Mouse (Mus musculus) spleen, embryonic (tissue): Measurements from ENCODE around the gene Rad51d.

Source experiments
- CTCF ChIA-PET: fragments of 350-600 bp; sonication (Branson Sonifier 250); formaldehyde crosslinking; loops from one replicate; lab custom pipeline; 2022; lab: Charles Lee

Rad51d gene

DNA sequence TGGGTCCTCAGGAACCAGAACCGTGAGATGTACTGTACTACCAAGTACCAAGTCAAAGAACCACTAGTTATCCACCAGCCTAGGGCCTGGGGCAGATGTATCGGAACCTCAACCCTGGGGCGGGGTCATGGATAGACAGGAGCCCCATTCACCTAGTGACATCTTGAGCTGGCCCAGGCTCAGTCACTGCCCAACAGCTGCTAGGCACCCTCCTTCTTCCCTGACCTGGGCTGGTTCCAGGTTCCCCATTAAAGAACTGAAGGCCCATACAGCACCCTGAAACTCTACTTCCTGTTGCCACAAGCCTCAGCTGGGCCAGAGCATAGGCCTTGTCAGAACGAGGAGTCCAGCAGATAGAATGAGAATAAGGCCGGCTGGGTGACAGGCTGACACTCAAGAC is 9.3 kb upstream of the Rad51d start:
- CTCF ChIA-PET = no interaction called here

DNA sequence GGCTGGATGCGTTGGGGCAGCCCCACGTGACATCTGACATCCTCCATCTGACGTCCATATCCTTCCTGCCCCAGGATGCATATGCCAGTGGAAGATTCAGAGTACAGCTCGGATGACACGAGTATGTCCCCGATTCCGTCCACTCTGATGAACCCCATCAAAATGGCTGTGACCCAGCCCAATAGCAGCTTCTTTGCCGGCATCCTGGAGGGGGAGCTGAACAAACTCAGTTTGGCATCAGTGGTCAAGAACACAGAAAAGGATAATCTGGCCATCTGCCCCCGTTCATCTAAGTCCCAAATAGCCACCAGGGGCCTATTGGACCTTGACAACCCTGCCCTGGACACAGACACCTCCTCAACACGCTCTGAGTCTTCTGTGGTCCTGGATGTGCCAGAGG is 7.1 kb upstream of the Rad51d start:
- CTCF ChIA-PET = interaction anchor here (0.6 kb wide), 1 partner anchor 22 kb away, joined by 4 read pairs; no protein-coding TSS in a partner anchor

DNA sequence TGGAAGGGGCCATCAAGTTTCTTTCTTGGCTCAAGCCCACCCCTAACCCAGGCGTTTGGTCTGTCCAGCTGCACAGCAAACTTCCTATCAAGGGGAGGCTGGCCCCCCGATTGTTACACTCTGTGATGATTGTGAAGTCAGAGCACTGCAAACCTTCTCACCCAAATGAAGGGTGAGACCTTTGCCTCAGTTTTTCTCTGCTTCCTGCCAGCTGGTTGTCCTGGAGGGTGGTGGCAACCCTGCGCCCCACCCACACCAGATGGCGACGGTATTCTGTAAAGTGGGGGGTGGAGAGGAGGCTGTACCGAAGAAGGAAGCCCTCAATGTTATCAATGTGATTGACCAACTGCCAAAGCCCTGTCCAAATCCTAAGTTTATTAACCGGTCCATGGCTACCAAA is 1.5 kb upstream of the Rad51d start, which contains the start of gene Fndc8:
TSS of gene Fndc8 (plus strand) at position 189 of the 400 bp plus-strand sequence.
- CTCF ChIA-PET = no interaction called here

DNA sequence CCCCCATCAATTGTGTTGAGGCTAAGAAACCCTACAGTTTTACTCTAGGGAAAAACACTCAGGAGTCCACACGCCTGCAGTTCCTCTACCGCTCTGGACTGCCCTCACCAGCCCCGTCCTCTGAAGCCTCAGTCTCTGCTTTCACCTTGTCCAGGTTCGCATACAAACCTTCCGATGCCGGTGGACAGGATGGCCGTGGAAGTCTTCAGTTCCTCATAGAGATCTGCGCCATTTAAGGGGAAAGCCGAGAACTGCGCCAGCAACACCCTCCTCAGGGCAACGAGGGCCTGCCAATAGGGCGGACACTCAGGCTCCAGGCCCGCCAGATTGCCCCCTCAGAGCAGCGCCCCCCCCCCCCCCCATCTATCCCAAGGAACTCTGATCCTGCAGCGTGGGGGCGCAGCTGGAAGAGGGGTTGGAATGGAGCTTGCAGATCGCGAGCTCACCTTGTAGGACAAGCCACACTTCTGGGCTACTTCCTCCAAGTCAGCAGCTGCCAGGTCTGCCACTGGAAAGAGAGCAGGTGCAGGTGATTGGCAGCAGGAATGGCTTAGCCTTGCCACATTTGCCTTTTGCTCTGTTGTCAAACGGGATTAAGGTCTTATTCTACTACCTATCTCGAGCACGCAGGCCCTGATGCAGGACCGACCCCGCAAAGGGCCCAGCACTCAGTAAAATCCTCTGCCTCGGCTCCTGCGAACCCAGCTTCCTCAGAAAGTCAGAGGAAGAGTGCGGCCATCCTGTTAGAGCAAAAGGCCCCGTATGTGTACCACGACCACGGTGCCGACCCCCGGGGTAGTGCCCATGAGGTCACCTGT is 681 bp downstream of the Rad51d start:
- CTCF ChIA-PET = interaction anchor here (0.6 to 1.3 kb wide), 6 partner anchors 28 to 312 kb away, joined by 3 to 14 read pairs (median 4); no protein-coding TSS in a partner anchor

DNA sequence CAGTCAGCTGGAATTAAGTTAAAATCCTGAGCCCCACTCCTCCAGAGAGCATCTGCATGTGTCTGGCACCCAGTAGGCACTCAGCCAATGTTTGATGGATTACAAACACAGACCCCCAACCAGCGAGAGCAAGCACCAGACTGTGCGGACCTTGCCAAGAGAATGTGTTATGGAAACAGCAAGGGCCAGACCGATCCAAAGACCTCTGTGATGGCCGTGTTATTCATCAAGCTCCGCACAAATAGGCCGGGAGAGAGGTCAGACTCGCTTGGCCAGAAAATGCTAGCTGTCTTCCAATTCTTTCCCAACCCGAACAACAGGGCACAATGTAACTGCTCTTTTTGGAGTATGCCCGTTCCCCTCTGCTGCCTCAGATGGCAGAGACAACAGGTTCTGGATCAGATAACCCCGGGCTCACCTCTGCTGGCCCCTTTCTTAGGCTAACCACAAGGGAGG is 1.9 kb downstream of the Rad51d start:
- CTCF ChIA-PET = interaction anchor here (0.6 kb wide), 2 partner anchors 18 to 141 kb away, joined by 3 read pairs; no protein-coding TSS in a partner anchor

DNA sequence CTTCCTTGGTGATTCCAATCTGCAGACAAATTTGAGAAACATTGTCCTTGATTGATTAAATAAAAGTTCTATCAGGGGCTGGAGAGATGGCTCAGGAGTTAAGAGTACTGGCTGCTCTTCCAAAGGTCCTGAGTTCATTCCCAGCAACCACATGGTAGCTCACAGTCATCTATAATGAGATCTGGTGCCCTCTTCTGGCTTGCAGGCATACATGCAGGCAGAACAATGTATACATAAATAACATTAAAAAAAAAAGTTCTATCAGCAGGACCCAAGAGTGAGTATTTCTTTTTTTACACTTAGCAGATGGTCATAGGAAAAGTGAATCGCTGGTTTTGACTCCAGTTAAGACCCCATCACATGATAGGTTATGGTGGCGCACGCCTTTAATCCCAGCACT is 3.9 kb downstream of the Rad51d start:
- CTCF ChIA-PET = interaction anchor here (0.6 to 1.3 kb wide), 2 partner anchors 68 to 210 kb away, joined by 3 read pairs; no protein-coding TSS in a partner anchor

DNA sequence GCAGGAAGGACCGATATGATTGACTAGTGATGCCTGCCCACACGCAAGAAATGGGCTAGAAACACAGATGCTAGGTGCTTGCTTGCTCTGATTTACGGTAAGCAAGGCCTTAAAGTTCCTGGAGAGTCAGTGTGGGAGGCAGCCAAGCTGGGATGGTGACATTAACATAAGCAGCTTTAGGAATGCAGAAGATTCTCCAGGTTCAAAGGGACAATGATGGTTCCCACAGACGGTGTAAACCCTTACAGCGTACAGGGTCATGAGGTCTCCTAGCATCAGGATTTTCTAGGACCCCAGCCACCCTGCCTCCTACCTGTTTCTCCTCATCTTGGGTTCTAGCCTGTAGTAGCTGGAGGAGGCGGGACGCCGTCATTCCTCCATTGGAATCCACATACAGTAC is 7.2 kb downstream of the Rad51d start:
- CTCF ChIA-PET = no interaction called here

DNA sequence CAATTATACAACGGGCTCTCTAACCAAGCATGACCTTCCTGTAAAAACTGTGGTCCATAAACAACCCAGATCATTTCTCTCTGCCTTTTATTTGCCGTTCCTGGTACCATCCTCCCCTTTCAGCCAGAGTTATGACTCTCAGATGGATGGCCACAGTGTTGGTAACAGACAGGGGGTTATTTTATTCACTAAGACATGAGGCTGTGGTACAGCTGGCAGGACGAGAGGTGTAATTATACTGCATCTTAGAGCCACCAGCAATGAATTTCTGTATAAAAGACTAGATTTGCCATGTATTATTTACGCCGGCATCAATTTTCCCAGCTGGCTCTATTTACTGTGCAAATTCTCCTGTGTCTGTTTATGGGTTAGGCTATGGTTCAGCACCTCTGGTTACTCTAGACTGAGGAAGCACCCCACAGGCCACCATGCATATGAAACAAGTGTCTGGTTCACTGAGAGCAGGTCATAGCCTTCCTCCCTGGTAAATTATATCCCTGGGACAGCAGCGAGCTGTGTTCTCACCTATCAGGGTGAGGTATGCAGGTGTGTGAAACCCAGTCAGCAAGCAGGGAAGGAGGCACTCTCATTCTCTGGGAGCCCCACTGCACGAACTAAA is 12.6 kb downstream of the Rad51d start:
- CTCF ChIA-PET = interaction anchor here (0.6 kb wide), 1 partner anchor 83 kb away, joined by 3 read pairs; no protein-coding TSS in a partner anchor

DNA sequence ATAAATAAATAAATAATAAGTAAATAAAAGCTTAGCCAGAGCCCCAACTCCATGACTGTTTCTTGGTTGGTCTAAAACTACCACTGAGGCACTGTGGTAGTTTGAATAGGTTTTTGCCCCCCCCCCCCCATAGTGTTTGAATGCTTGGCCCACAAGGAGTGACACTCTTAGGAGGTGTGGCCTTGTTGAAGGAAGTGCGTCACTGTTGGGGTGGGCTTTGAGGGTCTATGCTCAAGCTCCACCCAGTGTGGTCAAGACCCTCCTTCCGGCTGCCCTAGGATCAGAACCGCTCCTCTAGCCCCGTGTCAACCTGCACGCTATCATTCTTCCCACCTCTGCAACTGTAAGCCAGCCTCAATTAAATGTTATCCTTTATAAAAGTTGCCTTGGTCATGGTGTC is 14.8 kb downstream of the Rad51d start:
- CTCF ChIA-PET = interaction anchor here (0.6 to 0.7 kb wide), 2 partner anchors 16 to 22 kb away, joined by 3 to 4 read pairs; no protein-coding TSS in a partner anchor

DNA sequence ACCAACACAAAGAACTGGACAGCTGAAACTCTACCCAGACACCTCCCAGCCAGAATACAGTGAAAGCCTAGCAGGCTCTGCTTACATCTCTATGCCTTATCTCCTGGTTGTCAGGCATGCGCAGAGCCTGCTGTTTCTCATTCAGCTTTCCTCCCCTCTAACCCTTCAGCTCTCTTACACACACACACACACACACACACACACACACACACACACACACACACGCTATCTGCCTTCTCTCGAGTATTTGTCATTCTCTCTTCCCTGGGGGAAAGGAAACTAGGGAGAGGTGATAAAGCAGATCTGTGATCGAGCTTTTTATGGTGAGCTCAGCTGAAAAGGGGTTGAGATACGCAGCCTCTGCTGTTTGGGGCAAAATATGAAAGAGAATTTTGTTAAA is 15.5 kb downstream of the Rad51d start:
- CTCF ChIA-PET = interaction anchor here (0.6 kb wide), 1 partner anchor 22 kb away, joined by 4 read pairs; no protein-coding TSS in a partner anchor

DNA sequence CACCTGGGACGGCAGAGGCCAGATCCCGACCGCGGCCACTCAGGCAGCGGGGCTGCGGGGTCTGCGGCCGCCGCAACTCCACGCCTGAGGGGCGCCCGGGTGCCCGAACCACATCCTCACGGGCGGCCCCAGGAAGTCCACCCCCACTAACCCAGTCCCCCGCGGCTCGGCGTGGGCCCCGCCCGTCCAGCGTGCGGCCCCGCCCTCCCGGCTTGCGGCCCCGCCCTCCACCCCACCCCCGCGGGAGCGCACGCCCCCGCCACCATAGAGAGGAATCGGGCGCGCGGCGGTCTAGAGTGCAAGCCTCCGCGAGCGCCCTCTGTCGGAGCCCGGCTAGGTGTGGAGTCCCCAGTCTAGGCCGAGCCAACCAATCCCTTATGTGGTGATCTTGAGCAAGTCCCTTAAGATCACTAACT is 19.4 kb downstream of the Rad51d start, which contains the start of gene Rffl:
TSS of gene Rffl (minus strand) at position 180 of the 416 bp plus-strand sequence.
- CTCF ChIA-PET = interaction anchor here (0.6 kb wide), 1 partner anchor 598 kb away, joined by 4 read pairs; no protein-coding TSS in a partner anchor

DNA sequence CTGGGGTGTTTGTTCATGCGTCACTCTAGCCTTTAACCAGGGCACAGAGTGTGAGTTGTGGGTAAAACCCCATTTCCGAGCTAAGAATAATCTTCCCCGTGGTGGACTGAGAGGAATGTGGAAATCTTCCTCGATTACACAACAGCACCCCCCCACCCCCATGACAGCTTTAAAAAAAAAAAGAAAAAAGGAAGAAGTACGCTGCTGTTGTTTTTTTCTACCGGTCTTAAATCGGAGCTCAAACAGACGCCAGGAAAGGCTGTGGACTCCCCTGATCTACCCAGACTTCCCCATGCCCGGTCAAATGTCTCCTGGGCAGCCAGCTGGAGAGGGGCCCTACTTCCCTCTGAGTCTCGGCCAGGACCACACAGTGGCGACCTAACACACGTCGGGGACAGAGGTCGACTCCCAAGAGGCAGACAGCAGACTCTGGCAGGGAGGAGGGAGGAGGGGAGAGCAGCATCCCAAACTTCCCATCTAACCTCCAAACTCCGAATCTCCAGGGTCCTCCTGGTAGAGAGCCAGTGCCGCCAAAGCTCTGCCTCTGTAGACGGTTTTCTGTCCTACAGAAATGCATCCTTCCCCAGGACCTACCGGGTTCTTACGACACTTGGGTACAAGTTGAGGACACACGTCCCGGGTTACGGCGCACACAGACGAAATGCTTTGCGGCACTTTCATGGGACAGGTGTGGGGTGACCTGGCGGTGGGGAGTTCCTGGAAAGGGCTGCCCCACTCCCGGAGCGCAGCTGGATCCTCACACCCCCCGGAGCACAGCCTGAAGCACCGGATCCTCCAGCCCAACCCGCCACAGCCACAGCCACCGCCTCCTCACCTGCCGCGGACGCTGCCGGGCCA is 20.0 kb downstream of the Rad51d start:
- CTCF ChIA-PET = interaction anchor here (0.6 kb wide), 1 partner anchor 326 kb away, joined by 3 read pairs; no protein-coding TSS in a partner anchor

DNA sequence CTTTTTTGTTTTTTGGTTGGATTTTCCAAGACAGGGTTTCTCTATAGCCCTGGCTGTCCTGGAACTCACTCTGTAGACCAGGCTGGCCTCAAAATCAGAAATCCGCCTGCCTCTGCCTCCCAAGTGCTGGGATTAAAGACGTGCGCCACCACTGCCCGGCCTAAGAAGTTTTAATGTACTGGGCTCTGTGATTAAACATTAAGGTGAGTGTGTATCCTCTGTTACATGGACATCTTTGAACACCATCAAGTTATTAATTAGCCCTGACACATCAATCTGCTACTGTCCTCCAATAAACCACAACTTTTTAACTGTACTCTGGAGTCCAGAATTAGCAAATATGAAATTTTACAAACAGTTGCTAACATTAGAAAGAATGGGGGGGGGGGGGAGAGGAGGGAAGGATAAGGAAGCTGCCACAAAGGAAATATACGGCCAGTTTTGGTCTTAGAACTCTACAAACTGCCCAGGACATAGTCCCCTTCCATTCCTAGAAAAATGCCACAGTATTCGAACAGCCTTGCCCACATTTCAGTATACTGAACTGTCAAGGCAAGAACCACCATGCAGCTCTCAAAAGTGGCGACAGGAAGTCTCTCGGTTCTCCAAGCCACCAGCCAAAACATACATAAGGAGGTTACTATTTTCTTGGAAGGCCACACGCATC is 20.8 kb downstream of the Rad51d start:
- CTCF ChIA-PET = interaction anchor here (0.6 kb wide), 1 partner anchor 327 kb away, joined by 3 read pairs; no protein-coding TSS in a partner anchor

DNA sequence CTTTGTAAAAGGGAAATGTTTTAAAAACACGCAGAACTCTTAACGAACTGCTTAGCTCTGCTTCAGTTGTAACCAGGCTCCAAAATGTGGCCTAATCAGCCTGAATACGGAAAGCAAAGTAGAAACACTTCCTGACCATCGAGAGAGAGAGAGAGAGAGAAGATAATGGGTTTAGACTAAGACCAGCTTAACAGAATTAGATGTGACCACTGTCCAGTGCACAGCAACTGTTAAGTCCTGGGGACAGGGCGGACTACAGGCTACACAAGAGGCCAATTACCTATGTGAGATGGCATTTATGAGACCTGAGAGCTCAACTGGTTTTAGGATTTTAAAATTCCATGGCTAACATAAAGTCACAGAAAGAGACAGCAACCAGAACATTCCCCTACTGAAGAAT is 22.5 kb downstream of the Rad51d start:
- CTCF ChIA-PET = no interaction called here

DNA sequence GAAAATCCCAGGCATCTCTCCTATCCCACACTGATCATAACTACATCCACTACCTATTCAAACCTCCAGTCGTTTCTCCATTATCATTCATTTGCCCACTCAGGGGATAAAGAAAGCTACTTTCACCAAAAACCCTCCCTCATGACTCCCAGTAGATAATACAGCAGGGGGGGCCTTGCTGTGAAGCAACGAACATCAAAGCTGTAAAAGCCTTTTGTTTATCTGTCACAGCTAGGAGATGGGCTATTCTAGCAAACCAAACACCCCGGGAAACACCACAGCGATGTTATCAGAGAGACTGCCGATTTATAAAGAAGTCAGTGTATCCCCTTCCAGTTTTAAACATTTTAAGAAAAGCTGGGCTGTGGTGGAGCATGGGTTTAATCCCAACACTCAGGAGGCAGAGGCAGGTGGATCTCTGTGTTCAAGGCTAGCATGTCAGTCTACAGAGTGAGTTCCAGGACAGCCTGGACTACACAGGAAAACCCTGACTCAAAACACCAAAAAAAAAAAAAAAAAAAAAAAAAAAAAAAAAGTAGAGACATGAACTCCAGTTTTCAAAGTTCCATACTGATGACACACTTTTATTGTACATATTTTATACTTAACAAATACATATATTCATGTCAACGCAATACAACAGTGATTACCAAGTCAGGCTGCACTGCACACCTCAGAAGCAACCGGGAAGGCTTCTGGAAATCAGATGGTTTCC is 23.4 kb downstream of the Rad51d start:
- CTCF ChIA-PET = interaction anchor here (0.5 to 1.2 kb wide), 2 partner anchors 9 to 13 kb away, joined by 8 to 10 read pairs; no protein-coding TSS in a partner anchor

DNA sequence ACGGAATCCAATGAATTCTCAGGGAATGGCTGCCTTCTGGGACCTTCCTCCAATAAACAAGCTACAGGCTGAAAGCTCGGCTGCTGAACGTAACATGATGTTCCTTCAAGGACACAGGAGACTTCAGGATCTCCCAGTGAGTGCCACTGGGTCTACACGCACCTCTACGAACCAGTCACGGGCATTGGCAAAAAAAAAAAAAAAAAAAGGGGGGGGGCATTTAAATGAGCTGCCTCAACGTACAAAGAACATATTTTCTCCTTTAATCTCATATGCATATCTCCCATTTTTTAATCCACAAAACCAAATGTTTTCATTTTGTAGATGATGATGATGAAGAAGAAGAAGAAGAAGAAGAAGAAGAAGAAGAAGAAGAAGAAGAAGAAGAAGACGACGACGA is 24.5 kb downstream of the Rad51d start:
- CTCF ChIA-PET = interaction anchor here (1.2 kb wide), 1 partner anchor 8 kb away, joined by 10 read pairs; no protein-coding TSS in a partner anchor

DNA sequence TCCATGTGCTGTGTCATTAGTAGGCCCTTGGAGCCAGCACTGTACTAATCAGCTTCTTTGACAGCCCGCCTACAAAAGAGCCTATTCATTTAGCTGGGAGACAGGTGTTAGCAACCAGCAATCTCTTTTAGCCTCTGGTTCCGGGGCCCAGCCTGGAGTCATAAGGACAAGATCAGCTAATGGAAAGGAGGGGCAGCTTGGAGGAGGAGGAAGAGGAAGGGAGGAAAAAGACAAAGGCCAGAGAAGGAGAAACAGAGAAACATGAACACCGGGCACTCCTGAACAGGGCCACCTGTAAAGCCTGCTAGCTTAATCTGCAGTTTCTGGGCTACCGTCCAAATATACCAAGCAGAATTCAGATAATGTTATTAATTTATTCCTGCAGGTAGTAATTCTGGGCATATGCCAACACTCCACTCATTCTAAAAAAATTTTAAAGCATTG is 26.9 kb downstream of the Rad51d start:
- CTCF ChIA-PET = no interaction called here

DNA sequence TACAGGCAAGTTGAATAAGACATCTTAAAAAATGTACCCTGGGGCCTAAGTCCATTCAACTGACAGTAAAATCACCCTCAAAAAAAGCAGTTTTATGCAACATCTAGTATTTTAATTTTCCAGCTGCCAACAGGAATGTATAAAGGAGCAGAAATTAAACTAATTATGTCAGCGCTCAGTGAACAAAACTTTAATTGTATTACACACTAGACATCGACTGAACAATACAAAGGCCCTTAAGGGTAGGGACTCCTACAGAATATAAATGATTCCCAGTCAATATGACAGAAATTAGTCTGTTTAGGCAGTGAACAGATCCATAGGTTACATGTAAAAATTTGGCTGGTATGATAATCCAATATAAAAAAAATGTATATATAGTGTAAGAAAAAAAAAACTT is 27.4 kb downstream of the Rad51d start:
- CTCF ChIA-PET = no interaction called here

DNA sequence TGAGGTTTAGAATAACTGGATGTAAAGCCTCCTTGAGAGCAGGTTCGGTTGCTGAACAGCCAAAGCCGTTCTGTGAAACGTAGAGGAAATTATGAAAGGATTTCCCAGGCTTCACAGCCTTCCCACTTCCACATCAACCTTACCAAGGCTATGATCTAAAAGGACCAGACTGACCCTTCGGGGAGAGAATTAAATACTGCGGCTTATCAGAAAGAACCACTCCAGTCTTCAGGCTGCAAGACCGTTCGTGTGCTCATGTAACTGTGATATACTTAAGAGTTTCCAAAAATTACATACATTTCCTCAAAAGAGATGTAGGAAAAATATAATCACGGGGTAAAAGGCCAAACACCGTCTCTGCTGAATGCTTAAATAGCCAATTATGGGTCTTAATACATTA is 27.8 kb downstream of the Rad51d start:
- CTCF ChIA-PET = no interaction called here
